Mouse (Mus musculus): ENCODE measurements around the gene Defb21. TPM values are rescaled to one million over a fixed set of nuclear protein-coding genes. Genes with fewer than 3 reads are reported as not detected.

Gene Defb21
- polyA plus RNA-seq, 1 experiment from 2014 or later, result not detected

DNA sequence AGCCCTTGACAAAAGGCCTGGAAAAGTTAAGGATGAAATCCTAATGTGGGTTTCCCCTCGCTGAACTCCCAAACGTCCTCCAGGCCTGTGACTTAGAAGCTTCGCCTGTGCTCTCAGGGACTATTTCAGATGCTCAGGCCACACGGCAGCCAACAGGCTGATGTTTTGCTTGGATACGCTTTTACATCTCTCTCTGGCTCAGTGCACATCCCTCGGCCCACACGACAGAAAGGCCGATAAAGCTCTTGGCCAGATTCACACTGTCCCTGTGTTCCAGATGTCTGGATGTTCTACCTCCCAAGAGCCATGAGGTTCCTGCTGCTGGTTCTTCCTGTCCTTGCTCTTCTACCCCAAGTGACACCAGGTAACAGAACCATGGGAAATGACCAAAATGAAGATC is 940 bp downstream of the Defb21 start:
- Histone ChIP-seq H3K36me3 (no peaks in the 10 kb centered on the region), H3K4me3 (no peak overlapping the region), H3K4me1 (replicated peaks) (no peaks in the 10 kb centered on the region), H3K4me2 (no peak overlapping the region), H3K9me3 (no peaks in the 10 kb centered on the region), H3K27me3 (0 out of 2 replicates have a peak, but pooled peaks cover 6% of the 10 kb centered on the region), H3K27ac (no peak overlapping the region), H3K9ac (no peak overlapping the region)
- no peak for ATAC-seq (ENCODE audit: low FRiP score)
- WGBS, result 93% methylated on average over 8 of the region's 8 CpGs

DNA sequence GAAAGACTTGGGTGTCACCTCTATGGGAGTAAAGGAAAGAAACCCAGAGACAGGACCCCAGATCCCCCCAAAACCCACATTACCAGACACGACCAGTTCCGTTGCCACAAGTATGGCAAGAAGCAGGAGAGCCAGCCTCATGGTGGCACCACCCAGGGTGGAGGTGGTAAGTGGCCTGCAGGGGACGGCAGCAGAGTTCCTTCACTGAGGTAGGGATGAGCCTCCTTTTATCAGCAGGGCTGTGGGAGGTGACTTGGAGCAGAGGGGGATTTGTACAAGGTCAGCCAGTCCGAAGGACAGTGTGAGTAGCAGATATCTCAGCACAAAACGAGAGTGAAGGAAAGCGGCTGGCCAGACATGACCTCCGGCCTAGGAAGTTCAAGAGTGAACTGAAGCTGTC is 7.6 kb downstream of the Defb21 start, which contains the start of gene Defb19:
Defb19 (minus strand) TSS at position 206 of the 400 bp plus-strand sequence.
- Histone ChIP-seq H3K9me3 (no peaks in the 10 kb centered on the region), H3K9ac (no peak within 1 kb of the TSS), H3K36me3 (no peaks in the 10 kb centered on the region), H3K4me2 (no peak within 1 kb of the TSS), H3K4me3 (no peak within 1 kb of the TSS), H3K27me3 (no peaks in the 10 kb centered on the region), H3K27ac (no peak within 1 kb of the TSS), H3K4me1 (replicated peaks) (no peaks in the 10 kb centered on the region)
- no peak for ATAC-seq (ENCODE audit: low FRiP score)
- WGBS, result 65% methylated on average over 7 of the region's 7 CpGs

DNA sequence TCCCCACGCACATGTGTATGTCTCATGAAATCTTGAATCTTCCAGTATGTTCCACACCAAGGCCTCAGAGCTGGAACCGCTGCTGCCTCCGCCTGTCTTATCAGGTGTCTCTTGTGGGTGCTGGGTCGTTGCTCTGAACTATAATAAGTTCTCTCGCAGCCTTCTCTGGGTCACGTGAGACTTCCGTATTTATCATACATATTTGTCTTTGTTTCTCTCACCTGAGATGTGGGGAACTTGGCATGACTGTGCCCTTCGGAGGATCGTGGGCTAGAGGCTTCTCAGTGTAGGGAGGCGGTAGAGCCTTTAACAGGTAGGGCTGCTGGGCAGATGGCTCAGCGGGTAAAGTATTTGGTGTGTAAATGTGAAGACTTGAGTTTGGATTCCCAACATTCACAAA is 8.1 kb downstream of the Defb21 start:
- no peak overlapping the region for H3K4me3 ChIP-seq
- no peak overlapping the region for H3K4me2 ChIP-seq
- WGBS, result 94% methylated on average over 11 of the region's 11 CpGs
- H3K9ac ChIP-seq, result no peak overlapping the region
- H3K27ac ChIP-seq, result no peak overlapping the region
- H3K27me3 ChIP-seq, result no peaks in the 10 kb centered on the region
- ATAC-seq (ENCODE audit: low FRiP score), result no peak
- H3K9me3 ChIP-seq, result no peaks in the 10 kb centered on the region
- no peaks in the 10 kb centered on the region for H3K36me3 ChIP-seq
- H3K4me1 ChIP-seq (replicated peaks), result no peaks in the 10 kb centered on the region

- Histone ChIP-seq H3K9me3 (no peaks in the 10 kb centered on the region), H3K27ac (no peak overlapping the region), H3K9ac (no peak overlapping the region), H3K4me1 (replicated peaks) (no peaks in the 10 kb centered on the region), H3K36me3 (no peaks in the 10 kb centered on the region), H3K27me3 (no peaks in the 10 kb centered on the region), H3K4me3 (no peak overlapping the region), H3K4me2 (no peak overlapping the region)
- WGBS, result 81% methylated on average over 4 of the region's 4 CpGs
- ATAC-seq (ENCODE audit: low FRiP score), result no peak
Observed at GRCm38 (mm10) chr2:152586926-152587560, 14.5 kb downstream of the Defb21 start.

GRCm38 (mm10) chr2:152588450-152588849 is 15.9 kb downstream of the Defb21 start:
- Histone ChIP-seq H3K9me3 (no peaks in the 10 kb centered on the region), H3K36me3 (no peaks in the 10 kb centered on the region), H3K27me3 (no peaks in the 10 kb centered on the region), H3K4me1 (replicated peaks) (no peaks in the 10 kb centered on the region), H3K4me3 (no peak overlapping the region), H3K4me2 (no peak overlapping the region), H3K9ac (no peak overlapping the region), H3K27ac (no peak overlapping the region)
- 55% methylated on average over 2 of the region's 2 CpGs for WGBS
- no peak for ATAC-seq (ENCODE audit: low FRiP score)

- Histone ChIP-seq H3K4me2 (no peak overlapping the region), H3K9me3 (no peaks in the 10 kb centered on the region), H3K4me1 (replicated peaks) (no peaks in the 10 kb centered on the region), H3K4me3 (no peak overlapping the region), H3K9ac (no peak overlapping the region), H3K36me3 (no peaks in the 10 kb centered on the region), H3K27me3 (no peaks in the 10 kb centered on the region), H3K27ac (no peak overlapping the region)
- whole genome bisulfite sequencing, result 55% methylated on average over 6 of the region's 6 CpGs
- no peak for ATAC-seq (ENCODE audit: low FRiP score)
Observed at GRCm38 (mm10) chr2:152589021-152589420, 16.5 kb downstream of the Defb21 start.

DNA sequence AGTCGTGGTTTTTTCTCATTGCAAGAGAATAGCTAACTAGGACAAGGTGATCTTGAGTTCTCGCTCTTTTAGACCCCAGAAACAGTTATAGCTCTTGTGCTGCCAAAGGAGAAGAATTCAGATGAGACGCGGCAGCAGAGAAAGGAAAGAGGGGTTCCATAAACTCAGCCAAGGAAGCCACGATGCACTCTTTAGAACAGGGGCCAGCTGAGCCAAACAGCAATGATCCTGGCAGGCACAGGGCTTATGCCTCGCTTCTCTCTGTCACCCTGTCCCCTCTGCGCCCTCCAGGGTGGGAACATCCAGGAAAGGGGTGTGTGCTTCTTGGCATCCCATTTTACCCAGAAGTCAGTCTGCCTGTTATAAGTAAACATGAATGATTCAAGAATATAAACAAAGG is 26.8 kb downstream of the Defb21 start, which contains the start of gene Defb45:
Defb45 (minus strand) TSS at position 101 of the 400 bp plus-strand sequence.
- no peak within 1 kb of the TSS for H3K4me2 ChIP-seq
- no peak within 1 kb of the TSS for H3K4me3 ChIP-seq
- ATAC-seq (ENCODE audit: low FRiP score), result no peak
- H3K9ac ChIP-seq, result no peak within 1 kb of the TSS
- no peaks in the 10 kb centered on the region for H3K9me3 ChIP-seq
- H3K27me3 ChIP-seq, result no peaks in the 10 kb centered on the region
- no peak within 1 kb of the TSS for H3K27ac ChIP-seq
- no peaks in the 10 kb centered on the region for H3K36me3 ChIP-seq
- H3K4me1 ChIP-seq (replicated peaks), result no peaks in the 10 kb centered on the region
- WGBS, result 75% methylated on average over 7 of the region's 7 CpGs

DNA sequence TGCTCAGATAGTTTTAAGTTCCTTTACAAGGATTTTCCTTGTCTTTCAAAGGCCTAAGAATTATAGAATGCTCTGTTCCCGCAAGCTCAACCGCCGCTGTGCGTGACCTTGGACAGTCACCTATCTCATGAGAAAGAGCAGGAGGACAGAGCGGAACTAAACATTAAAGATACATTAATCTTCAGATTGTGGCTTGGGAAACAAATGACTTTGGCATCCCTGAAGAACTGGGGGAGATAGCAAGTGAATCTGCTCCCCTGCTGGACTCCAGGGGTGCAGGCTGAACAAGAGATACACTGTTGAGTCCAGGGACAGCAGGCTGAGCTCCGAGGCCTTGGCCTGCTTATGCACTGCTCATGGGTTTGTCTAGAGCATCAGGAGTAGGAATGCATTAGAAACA is 27.5 kb downstream of the Defb21 start:
- H3K27ac ChIP-seq, result no peak overlapping the region
- no peaks in the 10 kb centered on the region for H3K9me3 ChIP-seq
- no peak overlapping the region for H3K9ac ChIP-seq
- ATAC-seq (ENCODE audit: low FRiP score), result no peak
- no peak overlapping the region for H3K4me3 ChIP-seq
- no peaks in the 10 kb centered on the region for H3K4me1 ChIP-seq (replicated peaks)
- WGBS, result 81% methylated on average over 6 of the region's 6 CpGs
- H3K36me3 ChIP-seq, result no peaks in the 10 kb centered on the region
- H3K27me3 ChIP-seq, result no peaks in the 10 kb centered on the region
- H3K4me2 ChIP-seq, result no peak overlapping the region

DNA sequence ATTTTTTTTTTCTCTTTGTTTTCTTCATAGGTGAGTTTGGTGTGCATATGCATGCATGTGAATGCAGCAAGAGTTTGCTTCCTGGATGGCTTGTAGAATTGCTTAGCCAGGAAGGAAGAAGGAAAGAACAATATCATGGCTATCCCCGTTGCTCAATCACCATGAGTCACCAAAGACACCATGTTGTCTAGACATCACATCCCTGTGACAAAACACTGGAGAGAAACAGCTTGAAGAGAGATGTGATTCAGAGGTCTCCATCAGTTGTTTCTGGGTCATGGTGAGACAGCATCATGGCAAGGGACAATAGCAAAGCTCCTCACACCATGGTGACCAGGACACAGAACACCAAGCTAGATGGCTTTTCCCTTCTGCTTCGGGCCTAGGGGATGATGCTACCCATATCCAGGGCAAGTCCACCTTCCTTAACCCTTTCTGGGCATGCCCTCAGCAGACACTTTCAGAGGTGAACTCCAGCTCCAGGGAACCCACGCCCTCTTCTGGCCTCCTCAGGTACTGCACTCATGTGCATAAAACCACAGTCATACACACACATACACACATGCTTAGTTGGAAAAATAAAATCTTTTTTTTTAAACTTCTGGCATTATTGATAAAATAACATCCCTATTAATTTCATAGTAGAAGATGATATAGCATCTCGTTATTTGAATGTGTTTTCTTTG is 28.9 kb downstream of the Defb21 start:
- no peak overlapping the region for H3K4me2 ChIP-seq
- no peak overlapping the region for H3K27ac ChIP-seq
- no peak overlapping the region for H3K9ac ChIP-seq
- 78% methylated on average over 4 of the region's 4 CpGs for WGBS
- H3K27me3 ChIP-seq, result no peaks in the 10 kb centered on the region
- H3K36me3 ChIP-seq, result no peaks in the 10 kb centered on the region
- H3K4me3 ChIP-seq, result no peak overlapping the region
- ATAC-seq (ENCODE audit: low FRiP score), result no peak
- H3K4me1 ChIP-seq (replicated peaks), result no peaks in the 10 kb centered on the region
- H3K9me3 ChIP-seq, result no peaks in the 10 kb centered on the region

DNA sequence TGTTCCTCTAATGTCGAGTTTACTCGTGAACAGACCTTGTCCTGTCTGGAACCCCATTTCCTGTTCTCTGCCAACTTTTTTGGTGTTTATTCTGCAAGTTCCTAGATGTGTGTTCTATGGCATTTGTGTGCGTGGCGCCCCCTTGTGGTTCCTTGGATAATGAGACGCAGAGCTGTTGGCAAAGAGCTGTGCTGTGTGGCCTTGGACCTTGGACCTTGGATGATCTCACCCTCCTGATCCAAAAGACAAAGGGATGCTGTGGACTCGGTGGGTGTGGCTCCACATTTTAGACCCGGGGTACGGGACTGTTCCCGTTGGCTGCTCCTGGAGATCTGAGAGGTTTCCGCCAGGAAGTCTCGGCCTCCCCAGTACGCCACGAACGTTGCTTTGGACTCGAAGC is 31.5 kb downstream of the Defb21 start, which contains the start of gene Defb36:
Defb36 (plus strand) TSS at position 271 of the 400 bp plus-strand sequence.
- ATAC-seq (ENCODE audit: low FRiP score), result no peak
- H3K9me3 ChIP-seq, result peaks cover 4% of the 10 kb centered on the region; the same call in 1 of the 2 replicates
- no peak within 1 kb of the TSS for H3K9ac ChIP-seq
- H3K4me2 ChIP-seq, result no peak within 1 kb of the TSS
- no peak within 1 kb of the TSS for H3K27ac ChIP-seq
- H3K4me3 ChIP-seq, result no peak within 1 kb of the TSS
- no peaks in the 10 kb centered on the region for H3K4me1 ChIP-seq (replicated peaks)
- no peaks in the 10 kb centered on the region for H3K36me3 ChIP-seq
- H3K27me3 ChIP-seq, result no peaks in the 10 kb centered on the region
- WGBS, result 86% methylated on average over 15 of the region's 15 CpGs

DNA sequence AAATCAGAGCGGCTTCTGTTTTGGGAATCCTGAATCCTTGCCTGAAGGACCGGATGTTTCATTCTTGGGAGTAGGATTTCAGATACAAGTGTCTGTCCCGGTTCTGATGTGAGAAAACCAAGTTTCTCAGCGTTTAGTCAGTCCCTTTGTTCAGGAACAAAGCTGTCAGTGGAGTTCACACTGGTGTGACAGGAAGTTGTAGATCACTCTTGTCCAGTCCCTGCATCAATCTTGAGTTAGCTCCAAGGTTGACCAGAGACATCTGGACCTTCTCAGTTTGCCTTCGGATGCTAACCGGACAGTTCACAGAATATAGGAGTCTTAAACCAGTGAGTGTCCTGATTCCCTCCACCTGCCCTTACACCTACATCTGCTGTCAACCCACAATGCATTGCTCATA is 35.2 kb downstream of the Defb21 start:
- ATAC-seq (ENCODE audit: low FRiP score), result no peak
- H3K27ac ChIP-seq, result no peak overlapping the region
- no peak overlapping the region for H3K4me2 ChIP-seq
- 71% methylated on average over 6 of the region's 6 CpGs for WGBS
- H3K27me3 ChIP-seq, result no peaks in the 10 kb centered on the region
- H3K36me3 ChIP-seq, result no peaks in the 10 kb centered on the region
- H3K4me3 ChIP-seq, result no peak overlapping the region
- peaks cover 4% of the 10 kb centered on the region; the same call in 1 of the 2 replicates for H3K9me3 ChIP-seq
- H3K9ac ChIP-seq, result no peak overlapping the region
- H3K4me1 ChIP-seq (replicated peaks), result no peaks in the 10 kb centered on the region

DNA sequence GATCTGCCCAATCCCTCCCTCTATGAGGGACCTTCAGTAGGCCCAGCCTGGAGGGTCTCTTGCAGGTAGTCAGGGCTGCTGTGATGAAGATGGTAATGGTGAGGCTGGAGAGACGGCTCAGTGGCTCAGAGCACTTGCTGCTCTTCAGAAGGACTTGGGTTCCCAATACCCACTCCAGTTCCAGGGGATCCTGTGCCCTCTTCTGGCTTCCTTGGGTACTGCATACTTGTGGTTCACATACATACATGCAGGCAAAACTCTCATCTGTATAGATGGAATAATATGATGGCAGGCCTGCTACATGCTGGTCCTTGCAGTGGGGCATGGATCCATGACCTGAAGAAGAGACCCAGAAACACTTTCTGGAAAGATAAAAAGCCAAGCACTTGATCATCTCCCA is 36.2 kb downstream of the Defb21 start:
- peaks cover 4% of the 10 kb centered on the region; the same call in 1 of the 2 replicates for H3K9me3 ChIP-seq
- H3K4me1 ChIP-seq (replicated peaks), result no peaks in the 10 kb centered on the region
- no peak overlapping the region for H3K4me2 ChIP-seq
- no peaks in the 10 kb centered on the region for H3K36me3 ChIP-seq
- H3K4me3 ChIP-seq, result no peak overlapping the region
- no peaks in the 10 kb centered on the region for H3K27me3 ChIP-seq
- no peak overlapping the region for H3K9ac ChIP-seq
- 95% methylated on average over 1 of the region's 1 CpGs for WGBS
- no peak for ATAC-seq (ENCODE audit: low FRiP score)
- no peak overlapping the region for H3K27ac ChIP-seq

DNA sequence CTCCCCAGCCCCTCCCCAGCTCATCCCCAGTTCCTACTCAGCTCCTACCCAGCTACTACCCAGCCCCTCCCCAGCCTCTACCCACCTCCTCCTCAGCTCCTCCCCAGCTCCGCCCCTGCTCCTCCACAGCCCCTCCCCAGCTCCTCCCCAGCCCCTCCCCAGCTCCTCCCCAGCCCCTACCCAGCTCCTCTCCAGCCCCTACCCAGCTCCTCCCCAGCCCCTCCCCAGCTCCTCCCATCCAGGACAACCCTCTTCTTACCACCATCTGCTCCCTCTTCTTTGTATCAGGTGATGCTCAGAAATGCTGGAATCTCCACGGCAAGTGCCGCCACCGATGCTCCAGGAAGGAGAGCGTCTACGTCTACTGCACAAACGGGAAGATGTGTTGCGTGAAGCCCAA is 39.6 kb downstream of the Defb21 start:
- H3K4me1 ChIP-seq (replicated peaks), result no peaks in the 10 kb centered on the region
- WGBS, result 30% methylated on average over 7 of the region's 8 CpGs
- H3K27me3 ChIP-seq, result no peaks in the 10 kb centered on the region
- H3K36me3 ChIP-seq, result no peaks in the 10 kb centered on the region
- ATAC-seq (ENCODE audit: low FRiP score), result no peak
- H3K9ac ChIP-seq, result no peak overlapping the region
- no peak overlapping the region for H3K27ac ChIP-seq
- no peak overlapping the region for H3K4me3 ChIP-seq
- no peak overlapping the region for H3K4me2 ChIP-seq
- peaks cover 4% of the 10 kb centered on the region; the same call in 1 of the 2 replicates for H3K9me3 ChIP-seq

Data from hindbrain, embryonic 13.5 days (tissue).